Comparison of ENCODE assay signal across 8 mouse cellular contexts in the genomic region with DNA sequence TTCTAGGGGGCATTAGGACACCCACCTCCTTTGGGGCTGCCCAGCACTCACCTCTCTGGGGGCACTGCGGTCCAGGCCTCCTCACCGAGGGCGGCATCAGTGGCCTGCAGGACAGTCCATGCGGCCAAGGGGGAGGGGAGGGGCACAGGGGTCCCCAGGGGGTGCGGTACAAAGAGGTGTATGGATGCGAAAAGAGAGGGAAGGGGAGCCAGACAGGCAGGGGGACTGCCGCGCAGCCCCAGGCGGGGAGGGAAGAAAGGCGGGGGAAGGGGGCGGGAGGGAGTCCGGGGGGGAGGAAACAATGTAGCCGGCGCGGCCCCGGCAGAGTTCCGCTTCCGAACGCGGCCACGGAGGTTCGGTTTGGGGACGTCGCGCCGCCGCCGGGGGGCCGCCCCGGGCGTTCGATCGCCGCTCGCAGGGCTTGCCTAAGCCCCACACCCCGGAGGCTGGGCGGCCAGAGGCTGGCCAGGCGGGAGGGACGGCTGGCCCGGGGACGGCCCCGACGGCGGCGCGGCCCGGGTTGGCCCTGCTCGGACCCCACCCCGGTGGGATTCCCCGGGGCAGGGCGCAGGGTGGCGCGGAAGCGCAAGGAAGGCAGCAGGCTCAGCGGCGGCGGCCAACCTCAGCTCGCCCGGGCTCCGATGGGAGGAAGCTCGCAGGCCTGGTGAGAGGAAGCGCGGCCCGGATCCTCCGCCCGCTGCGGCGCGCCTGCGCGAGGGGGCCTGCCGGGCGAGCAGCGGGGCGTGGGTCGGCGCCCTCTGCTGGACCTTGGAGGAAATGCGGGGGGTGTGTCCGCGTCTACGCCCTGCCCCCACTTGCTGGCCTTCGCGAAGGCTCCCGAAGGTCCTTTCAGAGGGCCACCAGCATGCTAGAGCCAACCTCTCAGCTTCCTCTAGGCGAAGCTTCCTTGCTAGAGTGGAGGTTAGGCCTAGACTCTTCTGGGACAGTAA. TPM values are rescaled to one million over a fixed set of nuclear protein-coding genes. Genes with fewer than 3 reads are reported as not detected.
A peak's percentile ranks its signal among the peaks of the same experiment; 100 is the strongest.
DNase-seq lines count a peak whose midpoint lies in the region; ATAC-seq and TF ChIP-seq lines count a peak whose summit lies in the region.

No protein-coding gene starts in this region.

- peak; percentile 72 for ATAC-seq in embryonic facial prominence, embryonic 13.5 days (ENCODE audit: insufficient number of reproducible peaks, insufficient read depth, low FRiP score, low TSS enrichment, low read depth)
- peak; percentile 72 for ATAC-seq in limb, embryonic 12.5 days (ENCODE audit: insufficient number of reproducible peaks, insufficient read depth, low FRiP score, low TSS enrichment, low read depth)
- ATAC-seq in midbrain, embryonic 14.5 days (ENCODE audit: low FRiP score, low TSS enrichment): peak; percentile 89

- intact Hi-C loops in heart, adult 2 months (cut with DNase I): loop anchor here (1.0 to 5.0 kb wide), 3 partner anchors 16 to 108 kb away; partner anchors contain the start of genes Fam219b and Ulk3

- TF ChIP-seq CTCF in heart, adult 2 months (IDR thresholded peaks at IDR 0.05): peak; percentile 99
- TF ChIP-seq CTCF in kidney, adult 2 months (conservative IDR thresholded peaks at IDR 0.05; ENCODE audit: insufficient read depth, insufficient read length, low read depth, low read length): peak; percentile 85

- peak; percentile 79 for TF ChIP-seq EP300 in heart, adult 2 months (IDR thresholded peaks at IDR 0.05; ENCODE audit: insufficient read depth, low read depth, low read length)

- peak overlapping the region; percentile 96 for H3K4me3 ChIP-seq in embryonic facial prominence, embryonic 13.5 days
- H3K4me3 ChIP-seq in heart, adult 2 months: peak overlapping the region; percentile 95
- peak overlapping the region; percentile 79 for H3K4me3 ChIP-seq in kidney, adult 2 months (ENCODE audit: insufficient read depth, low read depth, low read length)
- peak overlapping the region; percentile 99 for H3K4me3 ChIP-seq in limb, embryonic 12.5 days (replicated peaks)
- H3K4me3 ChIP-seq in midbrain, embryonic 14.5 days (replicated peaks; ENCODE audit: low read depth, low read length): peak overlapping the region; percentile 98

- peak overlapping the region; percentile 97 for H3K4me2 ChIP-seq in embryonic facial prominence, embryonic 13.5 days
- H3K4me2 ChIP-seq in limb, embryonic 12.5 days: peak overlapping the region; percentile 96
- H3K4me2 ChIP-seq in midbrain, embryonic 14.5 days (ENCODE audit: low read length): peak overlapping the region; percentile 98

- peak; percentile 83 for DNase-seq in 3T3-L1 (ENCODE audit: low read depth, low spot score)
- DNase-seq in adrenal gland, postnatal 4 days (ENCODE audit: low spot score in 2 of 2): peak; percentile 84 to 99
- peak; percentile 96 to 98 for DNase-seq in heart, adult 2 months
- peak; percentile 95 for DNase-seq in kidney, adult 2 months
- DNase-seq in midbrain, embryonic 14.5 days: peak; percentile 96
- DNase-seq in spleen, adult 12 weeks (ENCODE audit: low spot score): peak; percentile 92

- H3K4me1 ChIP-seq in embryonic facial prominence, embryonic 13.5 days: peaks cover 48% of the 10 kb centered on the region
- H3K4me1 ChIP-seq in heart, adult 2 months (ENCODE audit: control insufficient read depth, insufficient read depth, low read length): peaks cover 30% of the 10 kb centered on the region
- peaks cover 27% of the 10 kb centered on the region for H3K4me1 ChIP-seq in kidney, adult 2 months (ENCODE audit: control insufficient read depth, insufficient read depth, low read length)
- H3K4me1 ChIP-seq in limb, embryonic 12.5 days (replicated peaks): peaks cover 42% of the 10 kb centered on the region
- peaks cover 38% of the 10 kb centered on the region for H3K4me1 ChIP-seq in midbrain, embryonic 14.5 days (ENCODE audit: control insufficient read depth, insufficient read depth, low read length)

- peak; percentile 57; the same call in 1 of the 2 replicates for TF ChIP-seq POLR2A in heart, adult 2 months (IDR thresholded peaks at IDR 0.05; ENCODE audit: insufficient read depth, low read depth, low read length)
- TF ChIP-seq POLR2A in kidney, adult 2 months (IDR thresholded peaks at IDR 0.05; ENCODE audit: low read depth, low read length): no peak

- peaks cover 9% of the 10 kb centered on the region for H3K79me2 ChIP-seq in heart, adult 2 months (replicated peaks; ENCODE audit: control insufficient read depth, insufficient read depth, low read length)

- 0% methylated on average over 76 of the region's 85 CpGs for WGBS in embryonic facial prominence, embryonic 13.5 days
- 1% methylated on average over 75 of the region's 85 CpGs for WGBS in heart, adult 2 months
- under 1% methylated on average over 71 of the region's 85 CpGs for WGBS in kidney, adult 2 months
- under 1% methylated on average over 69 of the region's 85 CpGs for WGBS in limb, embryonic 12.5 days
- under 1% methylated on average over 83 of the region's 85 CpGs for WGBS in midbrain, embryonic 14.5 days

- H3K36me3 ChIP-seq in embryonic facial prominence, embryonic 13.5 days: peaks cover 12% of the 10 kb centered on the region
- no peaks in the 10 kb centered on the region for H3K36me3 ChIP-seq in heart, adult 2 months (ENCODE audit: control insufficient read depth, insufficient read depth, low read length)
- no peaks in the 10 kb centered on the region for H3K36me3 ChIP-seq in kidney, adult 2 months (ENCODE audit: control insufficient read depth, insufficient read depth, low read length)
- peaks cover 16% of the 10 kb centered on the region for H3K36me3 ChIP-seq in limb, embryonic 12.5 days
- H3K36me3 ChIP-seq in midbrain, embryonic 14.5 days (ENCODE audit: control insufficient read depth, insufficient read depth, low read length): 0 out of 2 replicates have a peak, but pooled peaks cover 5% of the 10 kb centered on the region

- H3K9ac ChIP-seq in embryonic facial prominence, embryonic 13.5 days: peak overlapping the region; percentile 98
- H3K9ac ChIP-seq in heart, adult 2 months (ENCODE audit: low read depth, low read length): peak overlapping the region; percentile 98
- peak overlapping the region; percentile 99 for H3K9ac ChIP-seq in limb, embryonic 12.5 days (replicated peaks)
- H3K9ac ChIP-seq in midbrain, embryonic 14.5 days (replicated peaks; ENCODE audit: low read length): peak overlapping the region; percentile 98

- peak overlapping the region; percentile 95 for H3K27ac ChIP-seq in embryonic facial prominence, embryonic 13.5 days
- peak overlapping the region; percentile 95 for H3K27ac ChIP-seq in heart, adult 2 months
- peak overlapping the region; percentile 85 for H3K27ac ChIP-seq in kidney, adult 2 months (ENCODE audit: insufficient read depth, low read depth, low read length)
- peak overlapping the region; percentile 98 for H3K27ac ChIP-seq in limb, embryonic 12.5 days
- H3K27ac ChIP-seq in midbrain, embryonic 14.5 days (replicated peaks; ENCODE audit: low read depth, low read length): peak overlapping the region; percentile 96

- no peaks in the 10 kb centered on the region for H3K9me3 ChIP-seq in embryonic facial prominence, embryonic 13.5 days
- no peaks in the 10 kb centered on the region for H3K9me3 ChIP-seq in limb, embryonic 12.5 days
- H3K9me3 ChIP-seq in midbrain, embryonic 14.5 days (ENCODE audit: control insufficient read depth, low read length): no peaks in the 10 kb centered on the region

- no peaks in the 10 kb centered on the region for H3K27me3 ChIP-seq in embryonic facial prominence, embryonic 13.5 days
- no peaks in the 10 kb centered on the region for H3K27me3 ChIP-seq in heart, adult 2 months (ENCODE audit: control insufficient read depth, insufficient read depth, low read length)
- no peaks in the 10 kb centered on the region for H3K27me3 ChIP-seq in kidney, adult 2 months (replicated peaks; ENCODE audit: control insufficient read depth, insufficient read depth, low read length)
- no peaks in the 10 kb centered on the region for H3K27me3 ChIP-seq in limb, embryonic 12.5 days
- no peaks in the 10 kb centered on the region for H3K27me3 ChIP-seq in midbrain, embryonic 14.5 days (ENCODE audit: control insufficient read depth, insufficient read depth, low read length)

RNA-seq across cellular contexts. Expression of gene Csk, which starts 8.2 kb away (rescaled TPM):
- total RNA-seq in adrenal gland, postnatal 4 days (2021): 10 to 100 TPM; 91.3 to 92.4 TPM
- 32.4 and 38.0 TPM in 2 replicates for polyA plus RNA-seq in embryonic facial prominence, embryonic 13.5 days (2015; fragmentation: Nextera tagmentation; extraction: Ambion mirVana)
- total RNA-seq in heart, adult 2 months (2021): 10 to 100 TPM; 23.3 to 29.7 TPM
- 19.4 and 20.6 TPM in 2 replicates for polyA plus RNA-seq in heart, adult 2 months (2012; rRNA removed)
- 30.9 and 42.4 TPM in 2 replicates for polyA plus RNA-seq in kidney, adult 2 months (2012; rRNA removed)
- 33.9 and 36.0 TPM in 2 replicates for polyA plus RNA-seq in limb, embryonic 12.5 days (2016; fragmentation: Nextera tagmentation; extraction: Ambion mirVana)
- polyA plus RNA-seq in midbrain, embryonic 14.5 days (2014; fragmentation: Nextera tagmentation; extraction: Ambion mirVana): 40.0 and 41.9 TPM in 2 replicates

RNA-seq across cellular contexts. Expression of gene Lman1l, which starts 24.6 kb away (rescaled TPM):
- total RNA-seq in adrenal gland, postnatal 4 days (2021): not detected
- polyA plus RNA-seq in embryonic facial prominence, embryonic 13.5 days (2015; fragmentation: Nextera tagmentation; extraction: Ambion mirVana): not detected in 2 replicates
- not detected for total RNA-seq in heart, adult 2 months (2021)
- polyA plus RNA-seq in heart, adult 2 months (2012; rRNA removed): 0.20 TPM in 1 of 2 replicates, not detected in the other
- 0.08 TPM in 1 of 2 replicates, not detected in the other for polyA plus RNA-seq in kidney, adult 2 months (2012; rRNA removed)
- polyA plus RNA-seq in limb, embryonic 12.5 days (2016; fragmentation: Nextera tagmentation; extraction: Ambion mirVana): 0.14 TPM in 1 of 2 replicates, not detected in the other
- polyA plus RNA-seq in midbrain, embryonic 14.5 days (2014; fragmentation: Nextera tagmentation; extraction: Ambion mirVana): not detected in 2 replicates

RNA-seq across cellular contexts. Expression of gene Cyp1a2, which starts 38.3 kb away (rescaled TPM):
- total RNA-seq in adrenal gland, postnatal 4 days (2021): 1 to 10 TPM in 1 of 2 experiments, not detected in 1; 8.7 TPM
- not detected in 2 replicates for polyA plus RNA-seq in embryonic facial prominence, embryonic 13.5 days (2015; fragmentation: Nextera tagmentation; extraction: Ambion mirVana)
- total RNA-seq in heart, adult 2 months (2021): not detected
- 1.00 TPM in 1 of 2 replicates, not detected in the other for polyA plus RNA-seq in heart, adult 2 months (2012; rRNA removed)
- polyA plus RNA-seq in kidney, adult 2 months (2012; rRNA removed): 0.07 TPM in 1 of 2 replicates, not detected in the other
- not detected in 2 replicates for polyA plus RNA-seq in limb, embryonic 12.5 days (2016; fragmentation: Nextera tagmentation; extraction: Ambion mirVana)
- not detected in 2 replicates for polyA plus RNA-seq in midbrain, embryonic 14.5 days (2014; fragmentation: Nextera tagmentation; extraction: Ambion mirVana)

RNA-seq across cellular contexts. Expression of gene Cplx3, which starts 39.1 kb away (rescaled TPM):
- not detected for total RNA-seq in adrenal gland, postnatal 4 days (2021)
- polyA plus RNA-seq in embryonic facial prominence, embryonic 13.5 days (2015; fragmentation: Nextera tagmentation; extraction: Ambion mirVana): not detected in 2 replicates
- not detected for total RNA-seq in heart, adult 2 months (2021)
- polyA plus RNA-seq in heart, adult 2 months (2012; rRNA removed): not detected in 2 replicates
- polyA plus RNA-seq in kidney, adult 2 months (2012; rRNA removed): 0.42 and 0.47 TPM in 2 replicates
- not detected in 2 replicates for polyA plus RNA-seq in limb, embryonic 12.5 days (2016; fragmentation: Nextera tagmentation; extraction: Ambion mirVana)
- 0.74 and 0.96 TPM in 2 replicates for polyA plus RNA-seq in midbrain, embryonic 14.5 days (2014; fragmentation: Nextera tagmentation; extraction: Ambion mirVana)

RNA-seq across cellular contexts. Expression of gene Cyp1a1, which starts 42.5 kb away (rescaled TPM):
- total RNA-seq in adrenal gland, postnatal 4 days (2021): under 1 TPM in 1 of 2 experiments, not detected in 1; 0.31 TPM
- polyA plus RNA-seq in embryonic facial prominence, embryonic 13.5 days (2015; fragmentation: Nextera tagmentation; extraction: Ambion mirVana): not detected in 2 replicates
- total RNA-seq in heart, adult 2 months (2021): under 1 TPM; 0.09 to 0.13 TPM
- 0.20 and 0.78 TPM in 2 replicates for polyA plus RNA-seq in heart, adult 2 months (2012; rRNA removed)
- polyA plus RNA-seq in kidney, adult 2 months (2012; rRNA removed): 0.97 and 1.0 TPM in 2 replicates
- not detected in 2 replicates for polyA plus RNA-seq in limb, embryonic 12.5 days (2016; fragmentation: Nextera tagmentation; extraction: Ambion mirVana)
- 0.08 TPM in 1 of 2 replicates, not detected in the other for polyA plus RNA-seq in midbrain, embryonic 14.5 days (2014; fragmentation: Nextera tagmentation; extraction: Ambion mirVana)

Comparison
In these comparisons a context has a peak if more than half of its experiments do, and no peak if none do; other contexts are left out.
1. Peak in every context shown above with its lines: DNase-seq, ATAC-seq, H3K4me3 ChIP-seq and H3K27ac ChIP-seq.